Mouse (Mus musculus): ENCODE measurements around the gene Gss. TPM values are rescaled to one million over a fixed set of nuclear protein-coding genes. Genes with fewer than 3 reads are reported as not detected.

The Gss gene
- polyA plus RNA-seq, 1 experiment from 2014 or later: 18.1 TPM

GRCm38 (mm10) chr2:155574700-155575099, 17.9 kb downstream of the Gss start:
- DNase-seq (ENCODE audit: low spot score) (no peak), ATAC-seq (replicated peaks; ENCODE audit: low FRiP score) (no peak)
- Histone ChIP-seq H3K9ac (ENCODE audit: low read length) (no peak overlapping the region), H3K4me2 (ENCODE audit: low read depth, low read length, severe bottlenecking) (no peak overlapping the region), H3K27ac (ENCODE audit: low read depth, low read length) (no peak overlapping the region), H3K36me3 (ENCODE audit: control insufficient read depth, insufficient read depth, low read length) (no peaks in the 10 kb centered on the region), H3K9me3 (ENCODE audit: control insufficient read depth, low read length) (no peaks in the 10 kb centered on the region), H3K4me1 (replicated peaks; ENCODE audit: control insufficient read depth, insufficient read depth, low read length) (peaks cover 1% of the 10 kb centered on the region; the same call in 1 of the 2 replicates), H3K27me3 (ENCODE audit: control insufficient read depth, insufficient read depth, low read length) (no peaks in the 10 kb centered on the region), H3K4me3 (ENCODE audit: low read depth, low read length) (no peak overlapping the region)
- WGBS: 94% methylated on average over 4 of the region's 4 CpGs

GRCm38 (mm10) chr2:155573996-155574395, 18.6 kb downstream of the Gss start:
- Histone ChIP-seq H3K9me3 (ENCODE audit: control insufficient read depth, low read length) (no peaks in the 10 kb centered on the region), H3K27ac (ENCODE audit: low read depth, low read length) (no peak overlapping the region), H3K36me3 (ENCODE audit: control insufficient read depth, insufficient read depth, low read length) (no peaks in the 10 kb centered on the region), H3K27me3 (ENCODE audit: control insufficient read depth, insufficient read depth, low read length) (no peaks in the 10 kb centered on the region), H3K4me3 (ENCODE audit: low read depth, low read length) (no peak overlapping the region), H3K4me1 (replicated peaks; ENCODE audit: control insufficient read depth, insufficient read depth, low read length) (peaks cover 7% of the 10 kb centered on the region; the same call in 1 of the 2 replicates), H3K4me2 (ENCODE audit: low read depth, low read length, severe bottlenecking) (no peak overlapping the region), H3K9ac (ENCODE audit: low read length) (no peak overlapping the region)
- no peak for DNase-seq (ENCODE audit: low spot score)
- ATAC-seq (replicated peaks; ENCODE audit: low FRiP score): no peak
- 88% methylated on average over 7 of the region's 7 CpGs for WGBS

GRCm38 (mm10) chr2:155573001-155573400, 19.6 kb downstream of the Gss start:
- H3K9me3 ChIP-seq (ENCODE audit: control insufficient read depth, low read length): no peaks in the 10 kb centered on the region
- H3K36me3 ChIP-seq (ENCODE audit: control insufficient read depth, insufficient read depth, low read length): no peaks in the 10 kb centered on the region
- H3K4me2 ChIP-seq (ENCODE audit: low read depth, low read length, severe bottlenecking): no peak overlapping the region
- no peak overlapping the region for H3K4me3 ChIP-seq (ENCODE audit: low read depth, low read length)
- 88% methylated on average over 9 of the region's 9 CpGs for WGBS
- H3K9ac ChIP-seq (ENCODE audit: low read length): no peak overlapping the region
- no peak for DNase-seq (ENCODE audit: low spot score)
- ATAC-seq (replicated peaks; ENCODE audit: low FRiP score): no peak
- no peaks in the 10 kb centered on the region for H3K27me3 ChIP-seq (ENCODE audit: control insufficient read depth, insufficient read depth, low read length)
- H3K4me1 ChIP-seq (replicated peaks; ENCODE audit: control insufficient read depth, insufficient read depth, low read length): peaks cover 7% of the 10 kb centered on the region; the same call in 1 of the 2 replicates
- H3K27ac ChIP-seq (ENCODE audit: low read depth, low read length): no peak overlapping the region

- Histone ChIP-seq H3K9me3 (ENCODE audit: control insufficient read depth, low read length) (no peaks in the 10 kb centered on the region), H3K27me3 (ENCODE audit: control insufficient read depth, insufficient read depth, low read length) (no peaks in the 10 kb centered on the region), H3K9ac (ENCODE audit: low read length) (no peak overlapping the region; the same call in 1 of the 2 replicates), H3K27ac (ENCODE audit: low read depth, low read length) (no peak overlapping the region), H3K4me3 (ENCODE audit: low read depth, low read length) (no peak overlapping the region), H3K4me1 (replicated peaks; ENCODE audit: control insufficient read depth, insufficient read depth, low read length) (peaks cover 7% of the 10 kb centered on the region; the same call in 1 of the 2 replicates), H3K4me2 (ENCODE audit: low read depth, low read length, severe bottlenecking) (no peak overlapping the region), H3K36me3 (ENCODE audit: control insufficient read depth, insufficient read depth, low read length) (no peaks in the 10 kb centered on the region)
- DNase-seq (ENCODE audit: low spot score) (no peak), ATAC-seq (replicated peaks; ENCODE audit: low FRiP score) (no peak)
- 6% methylated on average over 3 of the region's 3 CpGs for WGBS
Observed at GRCm38 (mm10) chr2:155569223-155569807, 23.3 kb downstream of the Gss start.

GRCm38 (mm10) chr2:155567751-155568150, 24.9 kb downstream of the Gss start:
- Histone ChIP-seq H3K4me1 (replicated peaks; ENCODE audit: control insufficient read depth, insufficient read depth, low read length) (peaks cover 7% of the 10 kb centered on the region; the same call in 1 of the 2 replicates), H3K9me3 (ENCODE audit: control insufficient read depth, low read length) (no peaks in the 10 kb centered on the region), H3K27ac (ENCODE audit: low read depth, low read length) (no peak overlapping the region), H3K4me2 (ENCODE audit: low read depth, low read length, severe bottlenecking) (no peak overlapping the region), H3K9ac (ENCODE audit: low read length) (no peak overlapping the region), H3K36me3 (ENCODE audit: control insufficient read depth, insufficient read depth, low read length) (no peaks in the 10 kb centered on the region), H3K4me3 (ENCODE audit: low read depth, low read length) (no peak overlapping the region), H3K27me3 (ENCODE audit: control insufficient read depth, insufficient read depth, low read length) (no peaks in the 10 kb centered on the region)
- ATAC-seq (replicated peaks; ENCODE audit: low FRiP score) (no peak), DNase-seq (ENCODE audit: low spot score) (no peak)
- 91% methylated on average over 5 of the region's 5 CpGs for WGBS

GRCm38 (mm10) chr2:155562934-155563333, 29.7 kb downstream of the Gss start:
- Histone ChIP-seq H3K9me3 (ENCODE audit: control insufficient read depth, low read length) (no peaks in the 10 kb centered on the region), H3K27me3 (ENCODE audit: control insufficient read depth, insufficient read depth, low read length) (no peaks in the 10 kb centered on the region), H3K4me1 (replicated peaks; ENCODE audit: control insufficient read depth, insufficient read depth, low read length) (no peaks in the 10 kb centered on the region), H3K9ac (ENCODE audit: low read length) (no peak overlapping the region), H3K4me3 (ENCODE audit: low read depth, low read length) (no peak overlapping the region), H3K4me2 (ENCODE audit: low read depth, low read length, severe bottlenecking) (no peak overlapping the region), H3K27ac (ENCODE audit: low read depth, low read length) (no peak overlapping the region), H3K36me3 (ENCODE audit: control insufficient read depth, insufficient read depth, low read length) (no peaks in the 10 kb centered on the region)
- DNase-seq (ENCODE audit: low spot score) (no peak), ATAC-seq (replicated peaks; ENCODE audit: low FRiP score) (no peak)
- WGBS: 86% methylated on average over 4 of the region's 4 CpGs

GRCm38 (mm10) chr2:155562209-155562608, 30.4 kb downstream of the Gss start:
- Histone ChIP-seq H3K4me2 (ENCODE audit: low read depth, low read length, severe bottlenecking) (no peak overlapping the region), H3K27me3 (ENCODE audit: control insufficient read depth, insufficient read depth, low read length) (no peaks in the 10 kb centered on the region), H3K4me3 (ENCODE audit: low read depth, low read length) (no peak overlapping the region), H3K9ac (ENCODE audit: low read length) (no peak overlapping the region), H3K4me1 (replicated peaks; ENCODE audit: control insufficient read depth, insufficient read depth, low read length) (no peaks in the 10 kb centered on the region), H3K9me3 (ENCODE audit: control insufficient read depth, low read length) (no peaks in the 10 kb centered on the region), H3K27ac (ENCODE audit: low read depth, low read length) (no peak overlapping the region), H3K36me3 (ENCODE audit: control insufficient read depth, insufficient read depth, low read length) (no peaks in the 10 kb centered on the region)
- no peak for ATAC-seq (replicated peaks; ENCODE audit: low FRiP score)
- 52% methylated on average over 1 of the region's 1 CpGs for WGBS
- no peak for DNase-seq (ENCODE audit: low spot score)

GRCm38 (mm10) chr2:155554426-155554985, 38.1 kb downstream of the Gss start:
- H3K4me3 ChIP-seq (ENCODE audit: low read depth, low read length): no peak overlapping the region
- H3K4me1 ChIP-seq (replicated peaks; ENCODE audit: control insufficient read depth, insufficient read depth, low read length): no peaks in the 10 kb centered on the region
- no peaks in the 10 kb centered on the region for H3K27me3 ChIP-seq (ENCODE audit: control insufficient read depth, insufficient read depth, low read length)
- H3K9ac ChIP-seq (ENCODE audit: low read length): no peak overlapping the region
- DNase-seq (ENCODE audit: low spot score) (no peak), ATAC-seq (replicated peaks; ENCODE audit: low FRiP score) (no peak)
- H3K27ac ChIP-seq (ENCODE audit: low read depth, low read length): no peak overlapping the region
- 80% methylated on average over 2 of the region's 2 CpGs for WGBS
- H3K9me3 ChIP-seq (ENCODE audit: control insufficient read depth, low read length): no peaks in the 10 kb centered on the region
- H3K4me2 ChIP-seq (ENCODE audit: low read depth, low read length, severe bottlenecking): no peak overlapping the region
- H3K36me3 ChIP-seq (ENCODE audit: control insufficient read depth, insufficient read depth, low read length): no peaks in the 10 kb centered on the region

- H3K4me2 ChIP-seq (ENCODE audit: low read depth, low read length, severe bottlenecking): no peak overlapping the region
- H3K4me3 ChIP-seq (ENCODE audit: low read depth, low read length): no peak overlapping the region
- no peak overlapping the region for H3K27ac ChIP-seq (ENCODE audit: low read depth, low read length)
- DNase-seq (ENCODE audit: low spot score): no peak
- H3K27me3 ChIP-seq (ENCODE audit: control insufficient read depth, insufficient read depth, low read length): no peaks in the 10 kb centered on the region
- no peaks in the 10 kb centered on the region for H3K36me3 ChIP-seq (ENCODE audit: control insufficient read depth, insufficient read depth, low read length)
- H3K9ac ChIP-seq (ENCODE audit: low read length): no peak overlapping the region
- no peak for ATAC-seq (replicated peaks; ENCODE audit: low FRiP score)
- H3K4me1 ChIP-seq (replicated peaks; ENCODE audit: control insufficient read depth, insufficient read depth, low read length): no peaks in the 10 kb centered on the region
- H3K9me3 ChIP-seq (ENCODE audit: control insufficient read depth, low read length): no peaks in the 10 kb centered on the region
Observed at GRCm38 (mm10) chr2:155552949-155553354, 39.7 kb downstream of the Gss start.
